Mouse (Mus musculus) erythroblast, adult 5-6 weeks (primary cell): ENCODE data around the gene Gm20897. TPM values are rescaled to one million over a fixed set of nuclear protein-coding genes. Genes with fewer than 3 reads are reported as not detected.
"Not testable (repeated sequence)": the region's sequence is repeated elsewhere in the genome, so short reads cannot be mapped to it uniquely, and the experiment has no call there.

ENCODE experiments used
- ATAC-seq: replicated peaks from 2 replicates; pipeline ENCODE4 v1.8.0; 2016; ENCODE audit warnings: moderate number of reproducible peaks, mild to moderate bottlenecking, moderate TSS enrichment, inconsistent platforms; ENCODE audit not compliant: poor library complexity, low FRiP score, severe bottlenecking
- total RNA-seq, 2 experiments: library from RNA; stranded (forward) in 1 of 2; stranded (reverse) in 1 of 2; fragments of 150-400 nt in 1 of 2; fragments of 200-764, 138-1000 nt in 1 of 2; gene quantifications; 2 replicates each; pipeline versions ENCODE4 v1.2.3 to v1.2.4; 2015 to 2017; ENCODE audit warnings: low replicate concordance in 2 of 2

Gene Gm20897
- total RNA-seq (2015; ENCODE audit: low replicate concordance) = not detected in 2 replicates
- total RNA-seq (2017; ENCODE audit: low replicate concordance) = not detected in 2 replicates

- not testable (repeated sequence) for ATAC-seq
Observed at GRCm38 (mm10) chrY:38502138-38502537, at the start of gene Gm20897. Gene Gm20897 (minus strand): TSS chrY:38502238.

Other genes starting within 250 kb of the Gm20897 start
- not detected in 2 replicates for gene Gm21732, start 73.5 kb upstream of the Gm20897 start, total RNA-seq (2015; ENCODE audit: low replicate concordance)
- not detected in 2 replicates for gene Gm21732, start 73.5 kb upstream of the Gm20897 start, total RNA-seq (2017; ENCODE audit: low replicate concordance)